Mouse (Mus musculus) myocyte (in vitro differentiated cells): Measurements from ENCODE around the gene Olfr1513. TPM values are rescaled to one million over a fixed set of nuclear protein-coding genes. Genes with fewer than 3 reads are reported as not detected.
A peak's percentile ranks its signal among the peaks of the same experiment; 100 is the strongest.
"Not testable (repeated sequence)": the region's sequence is repeated elsewhere in the genome, so short reads cannot be mapped to it uniquely, and the experiment has no call there.

ENCODE experiments used
- H3K27me3 ChIP-seq: one replicate; pipeline ENCODE4 v1.6.1; 2011; ENCODE audit not compliant: control insufficient read depth, insufficient read depth, insufficient read length
- H3K36me3 ChIP-seq: one replicate; pipeline ENCODE4 v1.6.1; 2011; ENCODE audit not compliant: control insufficient read depth, insufficient read depth
- H3K4me2 ChIP-seq: one replicate; pipeline ENCODE4 v1.6.1; 2011; ENCODE audit warnings: low read depth, control low read depth
- H3K4me3 ChIP-seq: one replicate; pipeline ENCODE4 v1.5.1; 2011; ENCODE audit warnings: mild to moderate bottlenecking, control low read depth, moderate library complexity
- H3K79me2 ChIP-seq: one replicate; pipeline ENCODE4 v1.6.1; 2011; ENCODE audit not compliant: control insufficient read depth, insufficient read depth
- H3ac ChIP-seq: one replicate; pipeline ENCODE4 v1.6.1; 2011; ENCODE audit not compliant: control insufficient read depth, insufficient read length
- CEBPB ChIP-seq: IDR thresholded peaks from 2 replicates; pipeline ENCODE4 v1.6.1; 2011; ENCODE audit warnings: mild to moderate bottlenecking, moderate library complexity; ENCODE audit not compliant: poor library complexity, insufficient read depth, severe bottlenecking
- E2F4 ChIP-seq: IDR thresholded peaks from one replicate; pipeline ENCODE4 v1.6.1; 2011; ENCODE audit warnings: mild to moderate bottlenecking, control low read depth, moderate library complexity; ENCODE audit not compliant: insufficient read depth
- MAX ChIP-seq: IDR thresholded peaks from one replicate; pipeline ENCODE4 v1.6.1; 2011; ENCODE audit warnings: low read depth, mild to moderate bottlenecking, control low read depth
- MYOD1 ChIP-seq, 3 experiments: IDR thresholded peaks; one replicate each; pipeline ENCODE4 v1.6.1; 2011; ENCODE audit warnings: control low read depth in 2 of 3, low read depth in 2 of 3, mild to moderate bottlenecking in 2 of 3, moderate library complexity in 1 of 3; ENCODE audit not compliant: insufficient read length in 2 of 3, control insufficient read depth in 1 of 3
- MYOG ChIP-seq, 3 experiments: IDR thresholded peaks; one replicate each; pipeline ENCODE4 v1.6.1; 2011; ENCODE audit warnings: control low read depth in 2 of 3, low read depth in 2 of 3, mild to moderate bottlenecking in 2 of 3; ENCODE audit not compliant: insufficient read length in 2 of 3, control insufficient read depth in 1 of 3, insufficient read depth in 1 of 3
- POLR2A ChIP-seq: IDR thresholded peaks from one replicate; pipeline ENCODE4 v1.6.1; 2011; ENCODE audit warnings: low read depth, mild to moderate bottlenecking, control low read depth, moderate library complexity; ENCODE audit not compliant: insufficient read length
- POLR2AphosphoS2 ChIP-seq: IDR thresholded peaks from one replicate; pipeline ENCODE4 v1.6.1; 2011; ENCODE audit warnings: low read depth, control low read depth; ENCODE audit not compliant: insufficient read length
- REST ChIP-seq: IDR thresholded peaks from one replicate; pipeline ENCODE4 v1.6.1; 2011; ENCODE audit warnings: mild to moderate bottlenecking, control low read depth, moderate library complexity; ENCODE audit not compliant: insufficient read depth, insufficient read length
- SRF ChIP-seq: IDR thresholded peaks from one replicate; pipeline ENCODE4 v1.6.1; 2011; ENCODE audit warnings: low read depth; ENCODE audit not compliant: control insufficient read depth, insufficient read length
- TCF12 ChIP-seq: IDR thresholded peaks from one replicate; pipeline ENCODE4 v1.6.1; 2011; ENCODE audit warnings: mild to moderate bottlenecking, control low read depth; ENCODE audit not compliant: poor library complexity, insufficient read depth, severe bottlenecking
- TCF3 ChIP-seq: IDR thresholded peaks from one replicate; pipeline ENCODE4 v1.6.1; 2011; ENCODE audit warnings: low read depth, control low read depth; ENCODE audit not compliant: insufficient read length
- USF1 ChIP-seq: IDR thresholded peaks from one replicate; pipeline ENCODE4 v1.6.1; 2011; ENCODE audit warnings: low read depth, mild to moderate bottlenecking, control low read depth, moderate library complexity
- polyA plus RNA-seq: library from polyadenylated mRNA; unstranded; fragments of >200 nt; fragmentation: generic; extraction: Trizol; gene quantifications from one replicate; pipeline ENCODE4 v1.2.1, GENCODE M21; 2012; ENCODE audit warnings: missing spikeins

The Olfr1513 gene
- polyA plus RNA-seq, 1 experiment = not detected

GRCm38 (mm10) chr14:52314808-52315150, 41.4 kb downstream of the Olfr1513 start:
- Histone ChIP-seq H3ac (no peak overlapping the region), H3K79me2 (no peaks in the 10 kb centered on the region), H3K27me3 (no peaks in the 10 kb centered on the region), H3K36me3 (no peaks in the 10 kb centered on the region), H3K4me3 (peak overlapping the region; percentile 34), H3K4me2 (no peak overlapping the region)
- TF ChIP-seq E2F4 (no peak), POLR2A (no peak), CEBPB (no peak), MYOD1 (IDR thresholded peaks at IDR 0.05; ENCODE audit: control insufficient read depth in 1 of 3, insufficient read length in 2 of 3, low read depth in 2 of 3) (no peak), SRF (no peak), MYOG (IDR thresholded peaks at IDR 0.05; ENCODE audit: control insufficient read depth in 1 of 3, insufficient read depth in 1 of 3, insufficient read length in 2 of 3, low read depth in 2 of 3) (no peak), TCF12 (no peak), TCF3 (no peak), POLR2AphosphoS2 (no peak), MAX (no peak)

- TF ChIP-seq MYOG (IDR thresholded peaks at IDR 0.05; ENCODE audit: control insufficient read depth in 1 of 3, insufficient read depth in 1 of 3, insufficient read length in 2 of 3, low read depth in 2 of 3) (no peak), TCF3 (no peak)
- Histone ChIP-seq H3K27me3 (no peaks in the 10 kb centered on the region), H3K79me2 (no peaks in the 10 kb centered on the region), H3ac (no peak overlapping the region), H3K4me3 (no peak overlapping the region), H3K36me3 (no peaks in the 10 kb centered on the region), H3K4me2 (no peak overlapping the region)
Measured at GRCm38 (mm10) chr14:52313931-52314807, 42.0 kb downstream of the Olfr1513 start.

- H3K27me3 ChIP-seq = no peaks in the 10 kb centered on the region
- no peak overlapping the region for H3ac ChIP-seq
- H3K36me3 ChIP-seq = no peaks in the 10 kb centered on the region
- no peak overlapping the region for H3K4me2 ChIP-seq
- no peak for TF ChIP-seq TCF3
- TF ChIP-seq MYOG (IDR thresholded peaks at IDR 0.05; ENCODE audit: control insufficient read depth in 1 of 3, insufficient read depth in 1 of 3, insufficient read length in 2 of 3, low read depth in 2 of 3) = no peak
- no peak for TF ChIP-seq POLR2AphosphoS2
- no peak for TF ChIP-seq REST
- no peak for TF ChIP-seq E2F4
- TF ChIP-seq USF1 = no peak
- TF ChIP-seq TCF12 = no peak
- no peak for TF ChIP-seq MYOD1 (IDR thresholded peaks at IDR 0.05; ENCODE audit: control insufficient read depth in 1 of 3, insufficient read length in 2 of 3, low read depth in 2 of 3)
- no peak for TF ChIP-seq MAX
- TF ChIP-seq SRF = no peak
- no peak for TF ChIP-seq POLR2A
- no peak for TF ChIP-seq CEBPB
- no peaks in the 10 kb centered on the region for H3K79me2 ChIP-seq
- H3K4me3 ChIP-seq = no peak overlapping the region
Measured at GRCm38 (mm10) chr14:52310906-52311305, 45.3 kb downstream of the Olfr1513 start.

DNA sequence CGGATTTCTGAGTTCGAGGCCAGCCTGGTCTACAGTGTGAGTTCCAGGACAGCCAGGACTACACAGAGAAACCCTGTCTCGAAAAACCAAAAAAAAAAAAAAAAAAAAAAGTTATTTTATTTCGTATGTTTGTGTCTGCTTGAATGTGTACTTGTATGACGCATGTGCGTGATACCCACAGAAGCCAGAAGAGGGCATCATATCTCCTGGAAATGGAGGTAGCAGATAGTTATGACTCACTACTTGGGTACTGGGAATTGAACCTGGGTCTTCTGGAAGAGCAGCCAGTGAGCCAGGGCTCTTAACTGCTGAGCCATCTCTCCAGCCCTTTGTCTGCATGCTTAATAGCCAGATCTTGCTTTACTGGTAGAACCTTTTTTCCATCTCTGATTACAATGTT, 45.9 kb downstream of the Olfr1513 start:
- H3K79me2 ChIP-seq = not testable (repeated sequence)

DNA sequence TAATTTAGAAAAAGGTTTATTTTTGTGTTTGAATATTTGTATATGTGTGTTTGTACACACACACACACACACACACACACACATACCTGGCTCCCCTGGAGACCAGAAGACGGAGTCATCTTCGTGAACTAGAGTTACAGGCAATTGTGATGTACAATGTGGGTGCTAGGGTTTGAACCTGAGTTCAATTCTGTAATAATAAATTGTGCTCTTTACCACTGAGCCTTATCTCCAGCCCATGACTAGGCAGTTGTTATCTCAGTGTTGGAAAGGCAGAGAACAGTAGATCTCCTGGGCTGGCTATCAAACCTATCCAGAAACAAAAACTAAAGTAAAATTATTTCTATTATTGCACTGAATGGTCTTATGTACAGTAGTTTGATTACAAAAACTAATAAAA, 50.1 kb downstream of the Olfr1513 start:
- no peaks in the 10 kb centered on the region for H3K27me3 ChIP-seq
- no peak for TF ChIP-seq MYOD1 (IDR thresholded peaks at IDR 0.05; ENCODE audit: control insufficient read depth in 1 of 3, insufficient read length in 2 of 3, low read depth in 2 of 3)
- no peak overlapping the region for H3ac ChIP-seq
- H3K4me3 ChIP-seq = peak overlapping the region; percentile 72
- no peaks in the 10 kb centered on the region for H3K36me3 ChIP-seq
- peak overlapping the region; percentile 64 for H3K4me2 ChIP-seq
- peaks cover 32% of the 10 kb centered on the region for H3K79me2 ChIP-seq

More for the DNA sequence above, 45.9 kb downstream of the Olfr1513 start:
- H3ac ChIP-seq, H3K4me3 ChIP-seq, H3K27me3 ChIP-seq, H3K4me2 ChIP-seq, H3K36me3 ChIP-seq: not testable (repeated sequence)
